25 mouse cellular contexts compared by ENCODE assay signal in genomic region chr19:20614252-20614930, GRCm38 (mm10).
A peak's percentile ranks its signal among the peaks of the same experiment; 100 is the strongest.
DNase-seq lines count a peak whose midpoint lies in the region; ATAC-seq lines count a peak whose summit lies in the region.
"Had no signal": no experiment of that assay in that cellular context is flagged by ENCODE, and none has a peak within 500 bp of the region (broad histone marks: within the 10 kb centered on the region; RNA-seq: fewer than 3 reads in every experiment).

No protein-coding gene starts in this region.

- no peaks in the 10 kb centered on the region for H3K27me3 ChIP-seq in limb, embryonic 10.5 days (ENCODE audit: low read depth, poor library complexity, severe bottlenecking)
- H3K27me3 ChIP-seq: heart, embryonic 15.5 days; kidney, embryonic 15.5 days; limb, embryonic 13.5 days; neural tube, embryonic 13.5 days had no signal

- 74% methylated on average over 3 of the region's 3 CpGs for WGBS in limb, embryonic 10.5 days

- no peaks in the 10 kb centered on the region for H3K36me3 ChIP-seq in limb, embryonic 10.5 days
- H3K36me3 ChIP-seq: forebrain, embryonic 10.5 days; heart, embryonic 15.5 days; hindbrain, embryonic 10.5 days; kidney, embryonic 15.5 days; limb, embryonic 13.5 days; neural tube, embryonic 13.5 days had no signal

- H3K4me1 ChIP-seq in limb, embryonic 10.5 days: no peaks in the 10 kb centered on the region
- H3K4me1 ChIP-seq: forebrain, embryonic 10.5 days; heart, embryonic 15.5 days; hindbrain, embryonic 10.5 days; kidney, embryonic 15.5 days; limb, embryonic 13.5 days; neural tube, embryonic 13.5 days had no signal

- H3K9me3 ChIP-seq in limb, embryonic 10.5 days (replicated peaks): no peaks in the 10 kb centered on the region
- H3K9me3 ChIP-seq: forebrain, embryonic 10.5 days; heart, embryonic 15.5 days; hindbrain, embryonic 10.5 days; kidney, embryonic 15.5 days; limb, embryonic 13.5 days; neural tube, embryonic 13.5 days had no signal

- intact Hi-C loops in heart, postnatal 36 days (cut with DNase I): no loop called here

- DNase-seq in heart, adult 11 months: peak; percentile 87
- no peak for DNase-seq in heart, postnatal 36 days
- peak; percentile 10 for DNase-seq in 3T3-L1 (ENCODE audit: low read depth, low spot score)
- DNase-seq in Muller cell, postnatal 12 days (ENCODE audit: inconsistent ontology term): peak; percentile 83
- no peak for DNase-seq in limb, embryonic 10.5 days (ENCODE audit: low spot score)
- DNase-seq in frontal cortex, postnatal 36 days (ENCODE audit: low spot score in 2 of 2): no peak
- DNase-seq: cerebellum, adult 11-12 months; cerebellum, postnatal 10 days; gastrocnemius, postnatal 36 days; kidney, postnatal 36 days; lung, embryonic 14.5 days; lung, postnatal 4 days; right cerebral cortex, adult 18-20 months had no signal

- ATAC-seq in hematopoietic stem cell, adult 5-6 weeks (replicated peaks in 1 of 2; ENCODE audit: insufficient read depth in 1 of 2, low FRiP score in 2 of 2, low TSS enrichment in 1 of 2, low read depth in 1 of 2, poor library complexity in 2 of 2, severe bottlenecking in 2 of 2): peak; percentile 56 to 72
- ATAC-seq: hindbrain, postnatal 0 days; intestine, embryonic 16.5 days; midbrain, embryonic 16.5 days had no signal

- H3K4me3 ChIP-seq in limb, embryonic 10.5 days: no peak overlapping the region
- H3K4me3 ChIP-seq: forebrain, embryonic 10.5 days; heart, embryonic 15.5 days; hindbrain, embryonic 10.5 days; kidney, embryonic 15.5 days; limb, embryonic 13.5 days; myocyte; neural tube, embryonic 13.5 days had no signal

- no peak overlapping the region for H3K27ac ChIP-seq in limb, embryonic 10.5 days
- H3K27ac ChIP-seq: forebrain, embryonic 10.5 days; heart, embryonic 15.5 days; hindbrain, embryonic 10.5 days; hindbrain, postnatal 0 days; kidney, embryonic 15.5 days; limb, embryonic 13.5 days; liver, embryonic 14.5 days; neural tube, embryonic 13.5 days had no signal

Comparison
In these comparisons a context has a peak if more than half of its experiments do, and no peak if none do; other contexts are left out.
1. DNase-seq: peak in heart, adult 11 months (single experiment), 3T3-L1 (single experiment) and Muller cell, postnatal 12 days (single experiment); none in heart, postnatal 36 days (0 of 2), limb, embryonic 10.5 days (single experiment) and frontal cortex, postnatal 36 days (0 of 2).